25 mouse cellular contexts compared by ENCODE assay signal in the genomic region with DNA sequence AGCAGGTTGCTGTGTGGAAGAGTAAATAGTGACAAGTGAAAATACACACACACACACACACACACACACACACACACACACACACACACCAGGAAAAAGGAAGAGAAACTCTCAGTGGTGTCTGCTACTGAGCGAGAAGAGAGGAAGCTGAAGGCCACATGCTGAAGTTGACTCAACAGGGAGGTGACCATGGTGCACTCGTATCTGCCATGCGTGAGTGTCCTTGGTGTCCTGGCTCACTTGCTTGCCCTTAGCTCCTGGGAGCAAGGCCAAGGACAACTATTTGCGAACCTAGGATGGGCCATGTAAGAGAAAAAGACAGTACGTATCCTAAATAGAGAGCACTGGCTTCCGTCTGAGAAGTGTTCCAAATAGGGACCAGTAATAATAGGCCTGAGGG. TPM values are rescaled to one million over a fixed set of nuclear protein-coding genes. Genes with fewer than 3 reads are reported as not detected.
DNase-seq lines count a peak whose midpoint lies in the region; ATAC-seq lines count a peak whose summit lies in the region.
"Had no signal": no experiment of that assay in that cellular context is flagged by ENCODE, and none has a peak within 500 bp of the region (broad histone marks: within the 10 kb centered on the region; RNA-seq: fewer than 3 reads in every experiment).

No protein-coding gene starts in this region.

- H3K9me3 ChIP-seq in liver, embryonic 16.5 days (replicated peaks; ENCODE audit: control insufficient read depth, low read length) = no peaks in the 10 kb centered on the region
- no peaks in the 10 kb centered on the region for H3K9me3 ChIP-seq in liver, embryonic 12.5 days (replicated peaks)
- H3K9me3 ChIP-seq in embryonic facial prominence, embryonic 10.5 days = no peaks in the 10 kb centered on the region
- H3K9me3 ChIP-seq in hindbrain, embryonic 14.5 days (ENCODE audit: control insufficient read depth, low read length) = no peaks in the 10 kb centered on the region
- H3K9me3 ChIP-seq: embryonic facial prominence, embryonic 13.5 days; hindbrain, embryonic 12.5 days; limb, embryonic 10.5 days; liver, embryonic 13.5 days; midbrain, embryonic 13.5 days had no signal

- H3K27ac ChIP-seq in liver, embryonic 16.5 days (ENCODE audit: low read length) = no peak overlapping the region
- no peak overlapping the region for H3K27ac ChIP-seq in liver, embryonic 12.5 days
- no peak overlapping the region for H3K27ac ChIP-seq in embryonic facial prominence, embryonic 10.5 days (replicated peaks)
- no peak overlapping the region for H3K27ac ChIP-seq in hindbrain, embryonic 14.5 days
- H3K27ac ChIP-seq: embryonic facial prominence, embryonic 13.5 days; gastrocnemius, adult 2 months; heart, adult 2 months; hindbrain, embryonic 12.5 days; limb, embryonic 10.5 days; liver, embryonic 13.5 days; midbrain, embryonic 13.5 days had no signal

- no peaks in the 10 kb centered on the region for H3K27me3 ChIP-seq in liver, embryonic 16.5 days (ENCODE audit: control insufficient read depth, insufficient read depth, low read depth, low read length)
- peaks cover 67% of the 10 kb centered on the region for H3K27me3 ChIP-seq in liver, embryonic 12.5 days (replicated peaks)
- peaks cover 96% of the 10 kb centered on the region for H3K27me3 ChIP-seq in embryonic facial prominence, embryonic 10.5 days (replicated peaks; ENCODE audit: low read depth, poor library complexity, severe bottlenecking)
- H3K27me3 ChIP-seq in splenic B cell, adult 2 months (ENCODE audit: control insufficient read depth, insufficient read depth, low read length, poor library complexity, severe bottlenecking) = 0 out of 2 replicates have a peak, but pooled peaks cover 1% of the 10 kb centered on the region
- H3K27me3 ChIP-seq in hindbrain, embryonic 14.5 days (ENCODE audit: control insufficient read depth, insufficient read depth, low read length) = peaks cover 11% of the 10 kb centered on the region

- peak; percentile 54 for DNase-seq in adrenal gland, postnatal 14 days
- DNase-seq in embryonic facial prominence, embryonic 10.5 days (ENCODE audit: low spot score) = peak; percentile 7
- DNase-seq in splenic B cell, adult 2 months (ENCODE audit: low read depth, low spot score) = peak; percentile 34
- no peak for DNase-seq in cerebellum, postnatal 4 days (ENCODE audit: low spot score in 2 of 2)
- no peak for DNase-seq in hindbrain, embryonic 14.5 days (ENCODE audit: low spot score)
- DNase-seq: cerebellum, adult 11-12 months; cerebellum, postnatal 36 days; gastrocnemius, adult 2 months; liver, embryonic 13.5 days; lung, postnatal 14 days; right cerebral cortex, adult 18-20 months; thymus, adult 2 months had no signal

- ATAC-seq in liver, embryonic 16.5 days (ENCODE audit: low read depth) = peak; percentile 32; the same call in 1 of the 2 replicates
- no peak for ATAC-seq in liver, embryonic 12.5 days
- ATAC-seq in hindbrain, embryonic 14.5 days (ENCODE audit: low FRiP score) = no peak
- ATAC-seq: forebrain, embryonic 16.5 days; midbrain, embryonic 13.5 days had no signal

- no peak overlapping the region for H3K4me3 ChIP-seq in liver, embryonic 16.5 days (ENCODE audit: low read depth, low read length)
- H3K4me3 ChIP-seq in liver, embryonic 12.5 days = no peak overlapping the region
- no peak overlapping the region for H3K4me3 ChIP-seq in embryonic facial prominence, embryonic 10.5 days
- no peak overlapping the region for H3K4me3 ChIP-seq in hindbrain, embryonic 14.5 days (replicated peaks; ENCODE audit: low read length)
- H3K4me3 ChIP-seq: embryonic facial prominence, embryonic 13.5 days; gastrocnemius, adult 2 months; heart, adult 2 months; hindbrain, embryonic 12.5 days; limb, embryonic 10.5 days; liver, embryonic 13.5 days; midbrain, embryonic 13.5 days had no signal

- no peaks in the 10 kb centered on the region for H3K4me1 ChIP-seq in liver, embryonic 16.5 days (ENCODE audit: control insufficient read depth, low read depth, low read length)
- no peaks in the 10 kb centered on the region for H3K4me1 ChIP-seq in liver, embryonic 12.5 days
- peaks cover 24% of the 10 kb centered on the region for H3K4me1 ChIP-seq in embryonic facial prominence, embryonic 10.5 days
- no peaks in the 10 kb centered on the region for H3K4me1 ChIP-seq in hindbrain, embryonic 14.5 days (replicated peaks; ENCODE audit: control insufficient read depth, insufficient read depth, low read length)
- H3K4me1 ChIP-seq: hindbrain, embryonic 12.5 days; liver, embryonic 13.5 days; midbrain, embryonic 13.5 days had no signal

- no peaks in the 10 kb centered on the region for H3K36me3 ChIP-seq in liver, embryonic 16.5 days (ENCODE audit: control insufficient read depth, insufficient read depth)
- H3K36me3 ChIP-seq in liver, embryonic 12.5 days = no peaks in the 10 kb centered on the region
- H3K36me3 ChIP-seq in embryonic facial prominence, embryonic 10.5 days (replicated peaks) = no peaks in the 10 kb centered on the region
- H3K36me3 ChIP-seq in splenic B cell, adult 2 months (ENCODE audit: control insufficient read depth, insufficient read depth, low read length, poor library complexity, severe bottlenecking) = no peaks in the 10 kb centered on the region
- H3K36me3 ChIP-seq in hindbrain, embryonic 14.5 days (replicated peaks; ENCODE audit: control insufficient read depth, insufficient read depth) = no peaks in the 10 kb centered on the region
- H3K36me3 ChIP-seq: embryonic facial prominence, embryonic 13.5 days; hindbrain, embryonic 12.5 days; limb, embryonic 10.5 days; liver, embryonic 13.5 days; midbrain, embryonic 13.5 days had no signal

- no peak overlapping the region for H3K9ac ChIP-seq in liver, embryonic 16.5 days (ENCODE audit: low read depth, low read length)
- no peak overlapping the region for H3K9ac ChIP-seq in liver, embryonic 12.5 days
- no peak overlapping the region for H3K9ac ChIP-seq in hindbrain, embryonic 14.5 days
- H3K9ac ChIP-seq: embryonic facial prominence, embryonic 13.5 days; hindbrain, embryonic 12.5 days; liver, embryonic 13.5 days; midbrain, embryonic 13.5 days had no signal

- H3K4me2 ChIP-seq in liver, embryonic 16.5 days (ENCODE audit: low read depth, low read length) = no peak overlapping the region
- no peak overlapping the region for H3K4me2 ChIP-seq in liver, embryonic 12.5 days
- H3K4me2 ChIP-seq in hindbrain, embryonic 14.5 days (replicated peaks) = no peak overlapping the region
- H3K4me2 ChIP-seq: embryonic facial prominence, embryonic 13.5 days; hindbrain, embryonic 12.5 days; liver, embryonic 13.5 days; midbrain, embryonic 13.5 days had no signal

- 44% methylated on average over 6 of the region's 6 CpGs for WGBS in liver, embryonic 16.5 days (ENCODE audit: insufficient replicate concordance)
- WGBS in liver, embryonic 12.5 days (ENCODE audit: insufficient replicate concordance) = 50% methylated on average over 6 of the region's 6 CpGs
- 86% methylated on average over 6 of the region's 6 CpGs for WGBS in embryonic facial prominence, embryonic 10.5 days
- WGBS in hindbrain, embryonic 14.5 days = 86% methylated on average over 6 of the region's 6 CpGs

RNA-seq across cellular contexts. Expression of gene Foxe3, which starts 8.4 kb away (rescaled TPM):
- not detected in 2 replicates for polyA plus RNA-seq in liver, embryonic 16.5 days (2015; fragmentation: Nextera tagmentation; extraction: Ambion mirVana)
- not detected in 2 replicates for polyA plus RNA-seq in liver, embryonic 12.5 days (2016; fragmentation: Nextera tagmentation; extraction: Ambion mirVana)
- total RNA-seq in adrenal gland, postnatal 14 days (2021) = not detected in 2 replicates
- polyA plus RNA-seq in embryonic facial prominence, embryonic 10.5 days (2016; fragmentation: Nextera tagmentation; extraction: Ambion mirVana) = 1.0 and 1.5 TPM in 2 replicates
- not detected in 2 replicates for polyA plus RNA-seq in hindbrain, embryonic 14.5 days (2014; fragmentation: Nextera tagmentation; extraction: Ambion mirVana)
- total RNA-seq: gastrocnemius, adult 2 months; heart, adult 2 months had no signal
- polyA plus RNA-seq: embryonic facial prominence, embryonic 13.5 days; forebrain, embryonic 16.5 days; heart, adult 2 months; heart, postnatal 0 days; hindbrain, embryonic 12.5 days; intestine, embryonic 14.5 days; kidney, embryonic 14.5 days; limb, embryonic 10.5 days; liver, embryonic 13.5 days; midbrain, embryonic 13.5 days; stomach, embryonic 14.5 days; urinary bladder, adult 2 months had no signal

RNA-seq across cellular contexts. Expression of gene Foxd2, which starts 25.5 kb away (rescaled TPM):
- not detected in 2 replicates for polyA plus RNA-seq in liver, embryonic 16.5 days (2015; fragmentation: Nextera tagmentation; extraction: Ambion mirVana)
- 0.11 and 0.16 TPM in 2 replicates for polyA plus RNA-seq in liver, embryonic 12.5 days (2016; fragmentation: Nextera tagmentation; extraction: Ambion mirVana)
- 1.6 and 1.9 TPM in 2 replicates for total RNA-seq in adrenal gland, postnatal 14 days (2021)
- 4.6 and 4.8 TPM in 2 replicates for polyA plus RNA-seq in embryonic facial prominence, embryonic 10.5 days (2016; fragmentation: Nextera tagmentation; extraction: Ambion mirVana)
- polyA plus RNA-seq in hindbrain, embryonic 14.5 days (2014; fragmentation: Nextera tagmentation; extraction: Ambion mirVana) = 0.16 TPM in 1 of 2 replicates, not detected in the other
- polyA plus RNA-seq: liver, embryonic 13.5 days; stomach, embryonic 14.5 days had no signal

RNA-seq across cellular contexts. Expression of gene Cmpk1, which starts 52.9 kb away (rescaled TPM):
- polyA plus RNA-seq in liver, embryonic 16.5 days (2015; fragmentation: Nextera tagmentation; extraction: Ambion mirVana) = 44.6 and 46.8 TPM in 2 replicates
- polyA plus RNA-seq in liver, embryonic 12.5 days (2016; fragmentation: Nextera tagmentation; extraction: Ambion mirVana) = 71.5 and 75.6 TPM in 2 replicates
- total RNA-seq in adrenal gland, postnatal 14 days (2021) = 103 and 104 TPM in 2 replicates
- 71.8 and 77.6 TPM in 2 replicates for polyA plus RNA-seq in embryonic facial prominence, embryonic 10.5 days (2016; fragmentation: Nextera tagmentation; extraction: Ambion mirVana)
- polyA plus RNA-seq in hindbrain, embryonic 14.5 days (2014; fragmentation: Nextera tagmentation; extraction: Ambion mirVana) = 227 and 244 TPM in 2 replicates

Comparison
In these comparisons a context has a peak if more than half of its experiments do, and no peak if none do; other contexts are left out.
1. DNase-seq: peak in adrenal gland, postnatal 14 days (single experiment), embryonic facial prominence, embryonic 10.5 days (single experiment) and splenic B cell, adult 2 months (single experiment); none in cerebellum, postnatal 4 days (0 of 2) and hindbrain, embryonic 14.5 days (single experiment).